Mouse (Mus musculus): Measurements from ENCODE around the gene Olfr288.

Olfr288 gene

DNA sequence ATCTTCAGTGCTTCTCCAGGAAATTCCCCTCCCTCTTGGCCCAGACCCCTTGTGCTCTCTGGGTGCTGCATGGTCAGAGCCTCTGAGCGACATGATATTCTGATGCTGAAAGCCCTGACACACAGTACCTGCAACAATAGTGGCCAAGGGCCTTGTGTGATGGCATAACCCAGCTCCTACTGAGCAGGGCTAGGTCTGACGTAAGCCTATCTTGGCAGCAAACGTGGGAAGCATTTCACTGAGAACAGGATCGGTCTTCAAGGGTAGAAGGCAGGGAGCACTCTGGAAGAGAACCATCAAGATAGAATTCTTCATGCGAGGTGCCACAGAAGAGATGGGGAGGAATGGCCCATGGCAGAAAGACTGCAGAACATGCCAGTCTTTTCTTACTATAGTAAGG, 29.8 kb downstream of the Olfr288 start, which contains the start of gene Asb8:
Asb8 (minus strand) TSS at position 101 of the 400 bp plus-strand sequence.
- no peak for DNase-seq

DNA sequence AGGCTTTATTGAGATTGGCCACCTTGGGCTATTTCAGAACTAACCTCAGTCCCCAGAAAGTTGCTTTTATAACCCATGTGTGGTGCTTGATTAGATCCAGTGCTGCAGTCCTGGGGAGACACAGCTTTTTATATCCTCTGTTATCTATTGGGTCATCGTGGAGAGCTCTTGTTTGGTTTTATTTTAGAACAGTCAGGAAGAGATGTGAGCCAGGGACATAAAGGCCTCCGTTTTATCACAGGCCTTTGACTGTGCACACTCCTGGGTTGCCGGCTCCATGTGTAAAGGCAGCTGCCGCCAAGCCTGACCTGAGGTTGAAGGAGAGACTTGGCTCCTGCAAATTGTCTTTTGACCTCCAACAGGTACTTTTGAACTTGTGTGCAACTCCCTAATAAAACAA, 32.8 kb downstream of the Olfr288 start:
- no peak for DNase-seq

DNA sequence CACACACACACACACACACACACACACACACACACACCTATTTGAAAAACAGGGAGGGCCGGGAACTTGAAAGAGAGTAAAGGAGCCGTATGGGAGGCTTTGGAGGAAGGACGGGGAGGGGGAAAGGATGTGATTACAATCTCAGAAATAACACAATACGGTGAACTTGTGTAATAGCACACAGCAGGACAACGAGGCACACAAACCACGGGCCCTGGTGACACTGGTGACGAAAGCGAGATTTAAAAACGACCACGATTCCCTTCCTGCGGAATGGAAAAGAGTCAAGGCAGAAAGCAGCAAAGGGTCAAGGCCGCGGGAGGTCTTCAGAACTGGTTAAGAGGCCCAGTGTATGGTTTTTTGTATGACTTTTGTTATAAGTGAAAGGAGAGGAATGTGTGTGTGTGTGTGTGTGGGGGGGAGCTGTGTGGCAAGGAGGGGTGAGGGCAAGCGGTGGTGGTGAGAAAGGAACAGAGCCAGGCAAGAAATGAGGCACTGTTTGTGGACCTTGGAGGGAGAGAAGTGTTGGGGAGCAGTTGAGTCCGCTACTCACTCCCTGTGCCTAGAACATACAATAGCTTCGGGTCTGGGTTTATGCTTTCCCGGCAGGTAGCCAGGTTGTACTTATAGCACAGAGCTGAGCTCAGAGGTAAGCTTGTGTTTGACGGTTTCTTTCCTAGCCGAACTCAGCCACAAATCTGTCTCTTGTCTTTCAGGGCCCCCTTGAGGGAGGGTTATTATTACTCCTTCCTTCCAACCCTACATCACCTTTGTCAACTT, 34.1 kb downstream of the Olfr288 start:
- DNase-seq = no peak

DNA sequence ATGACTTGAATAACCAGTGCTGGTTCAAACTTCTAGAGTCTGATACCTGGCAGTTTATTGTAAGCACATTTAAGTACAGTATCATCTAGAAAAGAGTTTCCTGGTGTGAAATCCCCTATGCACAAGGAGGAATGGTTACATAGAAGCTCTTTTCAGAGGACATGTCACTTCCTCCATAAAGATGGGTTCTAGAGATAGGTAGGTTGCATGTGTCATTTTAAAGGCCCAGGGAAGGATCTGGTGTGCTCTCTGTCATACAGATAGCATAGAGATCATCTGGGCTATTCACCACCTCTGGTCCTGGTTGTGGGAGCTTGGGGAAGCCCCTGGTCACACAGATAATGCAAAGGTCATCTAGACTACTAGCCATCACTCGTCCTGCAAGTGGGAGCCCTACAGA, 38.1 kb downstream of the Olfr288 start:
- DNase-seq = no peak

- DNase-seq = peak; percentile 15
Measured at GRCm38 (mm10) chr15:98155944-98156343, 39.4 kb downstream of the Olfr288 start.

- no peak for DNase-seq
Measured at GRCm38 (mm10) chr15:98155272-98155671, 40.1 kb downstream of the Olfr288 start.

DNA sequence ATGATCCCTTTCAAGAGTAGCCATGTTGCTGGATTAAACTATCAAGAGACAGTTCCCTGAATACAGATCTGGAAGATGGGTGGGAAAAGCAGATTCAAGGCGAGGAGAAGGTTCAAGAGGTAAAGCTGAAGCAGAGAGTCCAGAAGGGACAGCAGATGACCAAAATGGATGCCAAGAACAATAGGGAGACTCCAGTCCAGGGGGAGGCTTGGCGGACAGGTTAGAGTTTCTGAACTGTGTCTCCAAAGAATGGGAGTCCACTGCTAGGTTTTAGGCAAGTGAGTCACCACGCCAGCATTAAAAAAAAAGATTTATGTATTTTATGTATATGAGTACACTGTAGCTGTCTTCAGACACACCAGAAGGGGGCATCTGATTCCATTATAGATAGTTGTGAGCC, 40.7 kb downstream of the Olfr288 start:
- DNase-seq = no peak

DNA sequence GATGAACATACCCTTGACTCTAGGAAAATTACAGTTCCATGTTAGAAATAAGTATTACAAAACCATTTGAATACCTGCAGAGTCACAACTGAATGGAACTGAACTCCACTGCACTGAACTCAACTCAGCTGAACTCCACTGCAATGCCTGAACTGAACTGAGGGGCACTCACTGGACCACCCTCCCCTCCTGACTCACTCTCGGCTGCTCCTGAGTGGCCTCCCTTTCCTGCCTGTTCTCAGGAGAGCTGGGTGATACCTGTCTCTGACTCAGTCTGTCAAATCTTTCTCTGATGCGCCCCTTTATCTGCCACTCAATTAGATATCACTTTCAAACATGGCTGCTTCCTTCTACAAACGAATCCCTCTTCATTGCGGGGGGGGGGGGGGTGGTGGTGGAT, 41.2 kb downstream of the Olfr288 start:
- no peak for DNase-seq

DNA sequence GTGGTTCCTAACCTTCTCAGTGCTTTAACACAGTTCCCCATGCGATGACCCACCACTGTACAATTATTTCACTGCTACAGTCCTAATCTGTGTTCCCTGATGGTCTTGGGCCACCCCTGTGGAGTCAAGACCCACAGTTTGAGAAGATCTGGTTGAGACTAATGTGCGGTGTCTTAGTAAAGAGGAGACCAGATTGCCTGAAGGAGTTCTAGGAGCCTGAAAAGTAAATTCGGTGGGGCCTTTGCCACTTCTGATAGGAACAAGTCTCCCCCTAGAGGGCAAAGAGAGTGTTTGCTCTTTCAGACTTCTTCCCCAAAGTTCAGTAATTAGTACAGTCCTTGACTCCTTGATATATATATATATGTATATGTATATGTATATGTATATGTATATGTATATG, 41.7 kb downstream of the Olfr288 start:
- DNase-seq = no peak

DNA sequence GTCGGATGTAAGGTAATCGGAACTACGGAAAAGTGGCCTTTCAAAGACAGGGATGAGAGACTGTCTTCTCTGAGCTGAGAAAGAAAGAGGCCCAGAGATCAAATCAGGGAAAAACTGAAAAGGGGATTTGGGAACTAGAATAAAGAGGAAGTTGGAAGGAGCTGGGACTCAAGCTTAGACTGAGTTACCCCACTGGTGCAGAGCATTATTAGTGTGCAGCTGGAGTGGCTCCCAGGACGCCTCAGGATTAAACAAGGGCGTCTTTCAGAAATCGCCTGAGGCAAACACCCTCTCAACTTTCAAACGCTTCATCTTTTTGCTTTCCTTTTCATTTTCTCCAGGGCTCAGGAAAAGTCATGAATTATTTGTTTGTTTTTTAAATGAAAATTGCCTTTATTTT, 42.4 kb downstream of the Olfr288 start:
- DNase-seq = no peak

DNA sequence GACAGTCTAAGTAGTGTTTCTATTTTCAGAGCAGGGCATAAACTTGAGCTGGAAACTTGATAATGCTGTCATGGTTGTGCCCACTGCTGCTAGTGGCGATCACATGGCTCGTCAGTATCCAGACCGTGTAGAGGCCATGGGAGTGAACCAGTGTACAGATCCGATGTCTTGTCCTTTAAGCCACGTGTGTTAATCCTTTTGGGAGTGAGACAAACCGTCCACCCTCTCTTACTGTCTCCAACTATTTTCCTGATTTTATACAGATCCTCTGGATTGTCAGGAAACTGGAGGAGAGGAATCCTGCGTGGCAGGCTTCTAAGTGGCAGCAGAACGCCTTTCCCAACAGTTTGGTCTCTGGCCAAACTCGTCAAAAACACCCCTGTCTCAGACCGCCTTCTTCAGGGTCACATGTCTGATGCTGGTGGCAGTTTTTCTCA, 46.2 kb downstream of the Olfr288 start:
- no peak for DNase-seq

DNA sequence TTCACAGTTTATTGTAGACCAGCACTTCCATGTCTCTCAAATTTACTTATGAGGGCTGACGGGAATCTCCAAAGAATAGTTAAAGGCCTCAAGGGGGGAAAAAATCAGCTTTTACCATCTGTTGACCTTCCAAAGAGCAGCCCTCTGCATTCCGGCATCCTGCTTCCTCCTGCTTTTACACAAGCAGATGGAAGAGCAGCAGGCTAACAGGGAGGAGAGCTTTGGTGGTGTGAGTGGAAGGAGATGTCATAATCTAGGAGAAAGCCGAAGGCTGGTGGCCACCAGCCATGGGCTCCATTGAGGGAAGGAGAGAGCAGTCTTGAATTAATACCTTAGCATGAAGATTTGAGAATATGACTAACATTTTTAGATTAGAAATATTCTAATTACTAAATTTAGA, 47.0 kb downstream of the Olfr288 start:
- no peak for DNase-seq

GRCm38 (mm10) chr15:98145559-98146181, 49.7 kb downstream of the Olfr288 start:
- DNase-seq = peak; percentile 90

DNA sequence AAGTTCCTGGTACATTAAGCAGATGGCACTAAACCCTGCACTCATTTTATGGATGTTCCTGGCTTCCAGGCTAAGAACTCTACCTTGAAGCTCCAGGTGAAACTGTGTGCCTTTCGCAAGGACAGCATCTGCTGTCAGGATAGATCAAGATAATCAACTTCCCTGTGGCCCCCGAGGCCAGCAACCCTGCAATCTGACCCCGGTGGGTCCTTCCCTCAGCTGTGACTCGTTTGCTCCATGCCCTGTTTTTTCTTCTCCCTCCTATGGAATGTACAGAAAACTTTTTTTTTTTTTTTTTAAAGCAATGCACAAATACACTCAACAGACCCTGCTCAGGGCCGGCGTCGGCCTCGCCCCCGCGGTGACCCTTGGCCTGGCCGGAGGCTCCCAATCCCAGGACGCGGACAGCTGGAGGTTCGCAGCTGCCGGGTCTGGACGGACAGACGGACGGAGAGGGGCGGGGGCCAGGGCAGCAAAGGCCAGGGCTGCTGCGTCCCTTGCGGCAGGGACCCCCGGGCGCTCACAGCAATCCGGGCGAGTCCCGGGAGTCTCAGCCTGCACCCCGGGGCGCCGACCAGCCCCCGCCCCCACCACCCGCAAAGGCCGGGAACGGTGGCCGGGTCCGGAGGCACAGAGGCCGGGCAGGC, 50.4 kb downstream of the Olfr288 start:
- DNase-seq = no peak

GRCm38 (mm10) chr15:98142515-98142914, 52.8 kb downstream of the Olfr288 start:
- no peak for DNase-seq

- no peak for DNase-seq
Measured at GRCm38 (mm10) chr15:98140809-98141208, 54.5 kb downstream of the Olfr288 start.

DNA sequence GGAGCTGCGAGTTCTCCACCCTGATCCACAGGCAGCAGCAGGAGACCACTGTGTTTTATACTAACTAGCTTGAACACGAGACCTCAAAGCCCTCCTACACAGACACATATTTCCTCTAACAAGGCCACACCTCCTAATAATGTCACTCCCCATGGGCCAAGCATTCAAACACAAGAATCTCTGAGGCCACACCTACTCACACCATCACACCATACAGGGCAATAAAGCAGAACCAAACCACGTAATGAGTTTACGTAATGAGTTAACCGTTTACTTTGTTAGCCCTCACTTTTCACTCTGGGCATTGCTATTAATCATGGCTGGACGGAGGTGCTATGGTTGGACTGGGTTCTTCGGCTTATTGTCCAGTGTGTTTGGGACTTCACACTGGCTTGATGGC, 55.6 kb downstream of the Olfr288 start:
- DNase-seq = no peak

DNA sequence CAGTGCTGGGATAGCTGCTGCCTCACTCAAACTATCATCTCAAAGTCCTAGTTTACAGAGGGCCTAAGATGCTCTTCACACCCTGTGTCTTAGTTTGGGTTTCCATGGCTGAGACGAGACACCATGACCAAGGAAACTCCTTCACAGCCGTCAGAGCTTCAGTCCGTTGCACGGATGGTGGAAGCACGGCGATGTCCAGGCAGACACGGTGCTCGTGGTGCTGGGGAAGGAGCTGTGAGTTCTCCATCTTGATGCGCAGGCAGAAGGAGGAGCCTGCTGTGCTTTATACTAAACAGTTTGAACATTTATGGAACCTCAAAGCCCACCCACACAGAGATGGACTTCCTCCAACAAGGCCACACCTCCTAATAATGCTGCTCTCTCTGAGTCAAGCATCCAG, 58.5 kb downstream of the Olfr288 start:
- no peak for DNase-seq
